Mouse (Mus musculus) stomach, embryonic 14.5 days (tissue): ENCODE data around the gene Stra6l. TPM values are rescaled to one million over a fixed set of nuclear protein-coding genes. Genes with fewer than 3 reads are reported as not detected.
A peak's percentile ranks its signal among the peaks of the same experiment; 100 is the strongest.

Experiments
- ATAC-seq: fragments of 200-750 bp; cut with Nextera tagmentation; 2 replicates; pipeline ENCODE4 v1.8.0; 2017; ENCODE audit warnings: low read depth, moderate TSS enrichment; ENCODE audit not compliant: insufficient number of reproducible peaks, insufficient read depth, low FRiP score
- H3K27ac ChIP-seq: fragments of 300-500 bp; sonication (generic); 2 replicates; pipeline ENCODE4 v1.5.1; 2014; ENCODE audit warnings: mild to moderate bottlenecking, low read length, moderate library complexity, mixed read lengths
- H3K27me3 ChIP-seq: fragments of 300-500 bp; sonication (generic); 2 replicates; pipeline ENCODE4 v1.6.1; 2014; ENCODE audit warnings: low read length, control low read depth, mixed read lengths; ENCODE audit not compliant: control insufficient read depth, insufficient read depth
- H3K36me3 ChIP-seq: fragments of 300-500 bp; sonication (generic); 2 replicates; pipeline ENCODE4 v1.6.1; 2014; ENCODE audit warnings: mild to moderate bottlenecking, control low read depth, low read length, moderate library complexity, mixed read lengths; ENCODE audit not compliant: control insufficient read depth, insufficient read depth
- H3K4me1 ChIP-seq: fragments of 300-500 bp; sonication (generic); 2 replicates; pipeline ENCODE4 v1.6.1; 2014; ENCODE audit warnings: low read length, control low read depth, mixed read lengths; ENCODE audit not compliant: control insufficient read depth, insufficient read depth
- H3K4me2 ChIP-seq: fragments of 300-500 bp; sonication (generic); replicated peaks from 2 replicates; pipeline ENCODE4 v1.6.1; 2014; ENCODE audit warnings: low read depth, low read length, control low read depth
- H3K4me3 ChIP-seq: fragments of 300-500 bp; sonication (generic); 2 replicates; pipeline ENCODE4 v1.5.1; 2014; ENCODE audit warnings: low read depth, low read length, control low read depth
- H3K9ac ChIP-seq: fragments of 300-500 bp; sonication (generic); replicated peaks from 2 replicates; pipeline ENCODE4 v1.6.1; 2014; ENCODE audit warnings: low read depth, mild to moderate bottlenecking, control low read depth, low read length, moderate library complexity, mixed read lengths
- H3K9me3 ChIP-seq: fragments of 300-500 bp; sonication (generic); 2 replicates; pipeline ENCODE4 v1.6.1; 2016; ENCODE audit warnings: low read depth, low read length, control low read depth; ENCODE audit not compliant: control insufficient read depth
- WGBS: fragments of 180-500 bp; shearing (Covaris S2); extraction: QIAGEN DNeasy Blood & Tissue Kit; methylation state at CpG from one replicate; pipeline ENCODE4 v1.1.7; 2014; 5-methylcytosine and 5-hydroxymethylcytosine counted together
- polyA plus RNA-seq: library from polyadenylated mRNA; unstranded; fragments of >200 nt; fragmentation: Nextera tagmentation; extraction: Ambion mirVana; gene quantifications from 2 replicates; pipeline ENCODE4 v1.2.1, GENCODE M21; 2014

Gene Stra6l
- polyA plus RNA-seq, 1 experiment from 2014 or later, result 0.12 TPM

DNA sequence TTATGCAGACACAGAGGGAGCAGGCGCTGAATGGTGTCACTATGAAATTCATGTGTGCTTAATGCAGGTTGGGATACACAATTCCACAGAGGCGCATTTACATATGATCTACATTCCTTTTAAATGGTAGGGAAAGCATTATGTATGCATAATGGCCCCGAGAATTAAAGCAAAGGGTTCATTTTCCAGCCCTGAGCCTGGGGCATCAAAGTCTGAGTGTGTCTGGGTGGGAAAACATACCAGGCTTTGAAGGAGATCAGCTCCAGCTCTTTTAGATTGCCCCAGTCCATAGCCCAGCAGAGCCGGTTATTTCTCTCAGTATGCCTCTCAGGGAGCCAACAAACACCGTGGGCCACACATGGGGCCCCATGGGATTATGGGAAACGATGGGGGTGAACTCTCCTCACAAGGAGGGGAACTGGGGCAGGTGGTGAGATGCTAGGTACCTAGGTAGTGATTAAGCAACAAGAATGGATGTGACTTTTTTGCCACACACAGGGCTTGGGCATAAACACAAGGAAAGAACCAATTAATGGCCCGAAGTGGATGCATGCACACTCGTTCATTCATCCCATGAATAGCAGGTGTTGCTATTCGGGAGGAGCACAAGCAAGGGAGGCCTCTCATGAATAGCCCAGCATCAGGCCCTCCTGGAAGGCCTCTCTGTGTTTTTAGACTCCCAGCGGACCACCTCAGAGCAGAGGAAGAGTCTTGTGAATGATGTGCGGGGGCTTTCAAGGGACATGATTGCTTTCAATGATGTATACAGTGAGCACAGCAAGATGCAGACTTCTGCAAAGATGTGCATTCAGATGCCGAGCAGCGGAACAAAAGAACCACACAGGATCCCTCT, 18.3 kb upstream of the Stra6l start:
- H3K9ac ChIP-seq, result no peak overlapping the region
- H3K9me3 ChIP-seq, result no peaks in the 10 kb centered on the region
- ATAC-seq, result no peak
- H3K4me2 ChIP-seq, result no peak overlapping the region
- H3K27ac ChIP-seq, result no peak overlapping the region
- no peaks in the 10 kb centered on the region for H3K36me3 ChIP-seq
- peaks cover 3% of the 10 kb centered on the region; the same call in 1 of the 2 replicates for H3K4me1 ChIP-seq
- H3K27me3 ChIP-seq, result peaks cover 32% of the 10 kb centered on the region
- H3K4me3 ChIP-seq, result no peak overlapping the region
- 60% methylated on average over 13 of the region's 13 CpGs for whole genome bisulfite sequencing

DNA sequence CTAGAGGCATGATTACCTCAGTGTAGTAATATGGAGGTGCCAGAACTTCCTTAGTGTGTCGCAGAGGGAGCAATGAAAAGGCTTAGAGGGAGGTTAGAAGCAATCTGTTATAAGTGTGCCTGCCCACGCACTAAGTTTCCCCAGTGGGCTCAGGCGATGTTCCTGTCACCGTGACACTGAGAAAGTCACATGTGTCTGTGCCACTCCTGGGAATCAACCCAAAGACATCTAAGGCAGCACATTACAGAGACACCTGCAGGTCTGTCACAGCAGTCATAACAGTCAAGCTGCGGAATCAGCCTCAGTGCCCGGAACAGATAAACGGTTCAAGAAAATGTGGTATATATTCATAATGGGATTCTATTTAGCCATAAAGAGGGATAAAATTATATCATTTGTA, 16.5 kb upstream of the Stra6l start:
- ATAC-seq, result no peak
- no peaks in the 10 kb centered on the region; the same call in 1 of the 2 replicates for H3K4me1 ChIP-seq
- no peaks in the 10 kb centered on the region for H3K9me3 ChIP-seq
- no peak overlapping the region for H3K9ac ChIP-seq
- H3K27me3 ChIP-seq, result peaks cover 13% of the 10 kb centered on the region
- no peak overlapping the region for H3K4me3 ChIP-seq
- 89% methylated on average over 7 of the region's 7 CpGs for WGBS
- H3K4me2 ChIP-seq, result no peak overlapping the region
- no peaks in the 10 kb centered on the region for H3K36me3 ChIP-seq
- no peak overlapping the region for H3K27ac ChIP-seq

DNA sequence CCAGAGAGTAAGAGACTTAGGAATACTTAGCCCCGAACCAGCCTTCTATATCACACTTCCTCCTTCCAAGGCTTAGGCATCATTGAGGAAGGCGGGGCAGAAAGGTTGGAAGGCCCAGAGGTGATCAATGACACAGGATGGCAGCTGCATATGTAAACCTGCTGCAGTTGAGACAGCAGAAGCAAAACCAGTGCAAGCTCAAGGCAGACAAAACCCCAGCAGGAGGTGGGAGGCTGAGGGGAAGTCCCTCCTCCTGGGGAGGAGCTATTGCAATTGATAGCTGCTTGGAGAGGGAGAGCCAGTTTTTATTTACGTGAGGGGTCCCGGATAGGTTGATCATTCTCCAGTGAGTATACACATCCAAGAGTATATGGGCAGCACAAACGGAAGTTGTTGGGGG, 15.0 kb upstream of the Stra6l start:
- H3K4me1 ChIP-seq, result no peaks in the 10 kb centered on the region
- no peak overlapping the region for H3K4me3 ChIP-seq
- no peak overlapping the region for H3K9ac ChIP-seq
- no peak overlapping the region for H3K27ac ChIP-seq
- 39% methylated on average over 5 of the region's 5 CpGs for WGBS
- 0 out of 2 replicates have a peak, but pooled peaks cover 2% of the 10 kb centered on the region for H3K27me3 ChIP-seq
- H3K4me2 ChIP-seq, result no peak overlapping the region
- no peaks in the 10 kb centered on the region for H3K9me3 ChIP-seq
- H3K36me3 ChIP-seq, result no peaks in the 10 kb centered on the region
- no peak for ATAC-seq

DNA sequence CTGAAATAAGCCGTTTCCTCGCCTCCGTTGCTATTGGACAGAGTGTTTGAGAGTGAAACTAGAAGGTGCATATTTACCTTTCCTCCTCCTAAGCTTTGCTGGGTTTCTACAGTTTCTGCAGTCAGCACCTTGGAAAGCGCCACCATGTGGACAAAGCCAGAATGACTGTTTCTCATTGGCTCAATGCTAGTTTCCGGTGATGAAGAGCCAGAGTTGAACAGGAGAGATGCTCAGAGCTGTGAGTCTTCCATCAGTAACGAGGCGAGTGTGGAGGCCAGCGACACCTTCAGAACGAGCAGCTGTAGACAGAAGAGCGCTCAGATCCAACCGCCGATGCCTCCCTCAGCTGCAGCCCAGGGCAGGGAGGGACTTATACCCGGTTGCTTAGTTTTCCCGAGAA, 4.1 kb upstream of the Stra6l start:
- no peaks in the 10 kb centered on the region for H3K36me3 ChIP-seq
- no peak overlapping the region for H3K4me2 ChIP-seq
- H3K4me1 ChIP-seq, result no peaks in the 10 kb centered on the region
- H3K27me3 ChIP-seq, result no peaks in the 10 kb centered on the region
- no peak overlapping the region for H3K27ac ChIP-seq
- H3K4me3 ChIP-seq, result no peak overlapping the region
- WGBS, result 45% methylated on average over 14 of the region's 14 CpGs
- H3K9me3 ChIP-seq, result no peaks in the 10 kb centered on the region
- no peak for ATAC-seq
- no peak overlapping the region for H3K9ac ChIP-seq

DNA sequence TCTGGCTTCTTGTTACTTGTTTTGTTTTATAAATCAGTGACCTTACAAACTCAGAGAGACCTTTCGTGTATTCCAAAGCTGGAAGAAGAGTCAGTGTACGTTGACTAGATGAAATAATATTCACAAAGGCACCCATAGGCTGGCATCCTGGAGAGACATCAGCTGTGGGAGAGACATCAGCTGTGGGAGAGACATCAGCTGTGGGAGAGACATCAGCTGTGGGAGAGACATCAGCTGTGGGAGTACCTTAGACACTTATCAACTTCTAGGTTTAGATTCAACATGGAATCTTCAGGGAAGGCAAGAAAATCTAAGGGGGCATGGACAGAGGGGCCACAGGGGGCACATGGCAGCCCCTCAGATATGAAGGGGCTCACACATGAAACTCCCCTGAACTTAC, 2.2 kb upstream of the Stra6l start:
- WGBS, result 89% methylated on average over 2 of the region's 2 CpGs
- H3K4me3 ChIP-seq, result no peak overlapping the region
- no peak overlapping the region for H3K27ac ChIP-seq
- H3K36me3 ChIP-seq, result no peaks in the 10 kb centered on the region
- no peaks in the 10 kb centered on the region for H3K4me1 ChIP-seq
- H3K9me3 ChIP-seq, result no peaks in the 10 kb centered on the region
- ATAC-seq, result no peak
- no peaks in the 10 kb centered on the region for H3K27me3 ChIP-seq
- H3K9ac ChIP-seq, result no peak overlapping the region
- no peak overlapping the region for H3K4me2 ChIP-seq

DNA sequence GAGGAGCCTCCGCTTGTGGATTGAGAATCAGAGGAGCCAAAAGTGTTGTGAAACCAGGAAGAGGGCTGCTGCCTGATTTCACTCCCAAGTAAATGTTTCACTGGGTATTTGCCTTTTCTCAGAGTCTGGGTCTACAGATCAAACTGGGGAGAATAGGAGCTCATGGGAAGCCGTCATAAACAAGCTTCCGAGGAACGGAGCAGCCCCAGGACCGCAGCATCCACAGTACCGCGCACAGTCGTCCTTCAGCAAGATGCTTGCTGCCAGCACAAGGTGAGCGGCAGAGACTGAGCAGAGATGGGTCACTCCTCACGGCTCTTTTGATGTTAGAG, 327 bp downstream of the Stra6l start:
- no peak for ATAC-seq
- 41% methylated on average over 10 of the region's 10 CpGs for WGBS
- H3K4me3 ChIP-seq, result no peak overlapping the region

DNA sequence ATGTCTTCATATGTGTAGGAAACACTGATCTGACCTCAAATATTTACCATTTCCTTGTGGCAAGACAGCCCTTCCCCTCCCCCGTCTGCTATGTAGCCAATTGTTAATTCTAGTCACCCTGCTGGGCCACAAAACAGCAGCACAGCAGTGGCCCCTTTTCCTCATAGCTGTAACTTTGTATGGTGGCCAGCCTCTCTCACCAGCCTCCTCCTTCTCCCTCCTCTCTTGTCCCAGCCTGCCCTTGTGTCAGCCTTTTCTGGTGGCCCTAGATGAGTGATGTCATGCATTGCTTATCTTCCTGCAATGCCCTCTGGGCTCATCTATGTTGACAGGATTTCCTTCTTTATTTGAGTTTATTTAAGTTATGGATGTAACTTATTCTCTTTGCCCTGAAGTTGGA, 955 bp downstream of the Stra6l start:
- Histone ChIP-seq H3K9me3 (no peaks in the 10 kb centered on the region), H3K36me3 (no peaks in the 10 kb centered on the region), H3K27me3 (no peaks in the 10 kb centered on the region), H3K27ac (no peak overlapping the region), H3K9ac (no peak overlapping the region), H3K4me1 (no peaks in the 10 kb centered on the region), H3K4me2 (no peak overlapping the region), H3K4me3 (no peak overlapping the region)
- ATAC-seq, result no peak
- 57% methylated on average over 1 of the region's 1 CpGs for WGBS

More for the DNA sequence above, 327 bp downstream of the Stra6l start:
- no peaks in the 10 kb centered on the region for H3K27me3 ChIP-seq
- H3K36me3 ChIP-seq, result no peaks in the 10 kb centered on the region
- no peak overlapping the region for H3K4me2 ChIP-seq
- H3K9ac ChIP-seq, result no peak overlapping the region
- no peaks in the 10 kb centered on the region for H3K4me1 ChIP-seq
- H3K9me3 ChIP-seq, result no peaks in the 10 kb centered on the region
- H3K27ac ChIP-seq, result no peak overlapping the region

DNA sequence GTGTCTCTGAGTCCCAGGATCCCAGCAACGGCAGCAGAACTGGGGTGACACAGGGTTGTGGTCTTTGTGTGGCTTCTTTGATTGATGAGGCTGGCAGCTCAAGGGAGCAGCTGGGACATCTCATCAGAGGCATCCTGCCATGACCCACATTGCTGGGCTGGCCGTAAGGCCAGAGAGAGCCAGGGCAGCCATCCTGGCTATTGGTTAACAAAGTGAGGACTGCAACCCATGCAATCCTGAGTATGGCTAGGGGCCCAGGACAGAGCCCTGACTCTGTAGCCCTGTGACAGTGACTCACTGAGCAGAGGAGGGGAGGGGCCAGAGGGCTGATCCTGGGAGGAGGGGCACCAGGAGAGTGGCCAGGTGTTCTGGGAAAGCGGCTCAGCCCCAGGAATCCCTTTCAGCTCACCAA, 3.2 kb downstream of the Stra6l start:
- H3K9ac ChIP-seq, result no peak overlapping the region

More for the DNA sequence above, 3.2 kb downstream of the Stra6l start:
- no peak overlapping the region for H3K4me3 ChIP-seq
- no peaks in the 10 kb centered on the region for H3K4me1 ChIP-seq
- no peaks in the 10 kb centered on the region for H3K36me3 ChIP-seq
- 35% methylated on average over 3 of the region's 3 CpGs for WGBS
- H3K27me3 ChIP-seq, result no peaks in the 10 kb centered on the region
- no peak overlapping the region for H3K4me2 ChIP-seq
- H3K27ac ChIP-seq, result no peak overlapping the region
- H3K9me3 ChIP-seq, result no peaks in the 10 kb centered on the region
- ATAC-seq, result 0 out of 2 replicates have a peak, but pooled peaks have one; percentile 33
